Mouse (Mus musculus) neutrophil, adult 5-6 weeks (primary cell): ENCODE results near the gene Ckmt2. TPM values are rescaled to one million over a fixed set of nuclear protein-coding genes. Genes with fewer than 3 reads are reported as not detected.
A peak's percentile ranks its signal among the peaks of the same experiment; 100 is the strongest.

Experiments
- ATAC-seq: fragments of 151-379, 151-347 bp; 2 replicates; pipeline ENCODE4 v1.8.0; 2017; ENCODE audit warnings: mild to moderate bottlenecking, moderate TSS enrichment; ENCODE audit not compliant: insufficient number of reproducible peaks, poor library complexity, low FRiP score, severe bottlenecking; ENCODE audit errors: extremely low read depth
- total RNA-seq: library from RNA; stranded (forward); fragments of 200-1000 nt; gene quantifications from 2 replicates; pipeline ENCODE4 v1.2.3, GENCODE M21; 2017

Gene Ckmt2
- total RNA-seq = not detected in 2 replicates

- ATAC-seq = no peak
Measured at GRCm38 (mm10) chr13:91876741-91877349, at the start of gene Ckmt2. Gene Ckmt2, minus strand, starts transcription at chr13:91876885.

GRCm38 (mm10) chr13:91921010-91921409 lies 44.3 kb upstream of the Ckmt2 start:
- ATAC-seq = no peak

GRCm38 (mm10) chr13:91918764-91919163 lies 42.1 kb upstream of the Ckmt2 start:
- no peak for ATAC-seq

- ATAC-seq = no peak
Measured at GRCm38 (mm10) chr13:91917835-91918234, 41.1 kb upstream of the Ckmt2 start.

GRCm38 (mm10) chr13:91916308-91916707 lies 39.6 kb upstream of the Ckmt2 start:
- ATAC-seq = no peak

- ATAC-seq = no peak
Measured at GRCm38 (mm10) chr13:91915582-91916239, 39.0 kb upstream of the Ckmt2 start.

- ATAC-seq = no peak
Measured at GRCm38 (mm10) chr13:91915192-91915581, 38.5 kb upstream of the Ckmt2 start.

- ATAC-seq = no peak
Measured at GRCm38 (mm10) chr13:91911652-91912051, 35.0 kb upstream of the Ckmt2 start.

- no peak for ATAC-seq
Measured at GRCm38 (mm10) chr13:91911211-91911610, 34.5 kb upstream of the Ckmt2 start.

GRCm38 (mm10) chr13:91908202-91908980 lies 31.7 kb upstream of the Ckmt2 start:
- peak; percentile 71; the same call in 1 of the 2 replicates for ATAC-seq

GRCm38 (mm10) chr13:91906338-91906737 lies 29.7 kb upstream of the Ckmt2 start:
- no peak for ATAC-seq

- ATAC-seq = no peak
Measured at GRCm38 (mm10) chr13:91896476-91896875, 19.8 kb upstream of the Ckmt2 start.

GRCm38 (mm10) chr13:91893132-91893531 lies 16.4 kb upstream of the Ckmt2 start:
- ATAC-seq = no peak

GRCm38 (mm10) chr13:91890031-91890619 lies 13.4 kb upstream of the Ckmt2 start:
- ATAC-seq = no peak

- ATAC-seq = no peak
Measured at GRCm38 (mm10) chr13:91884714-91885386, 8.2 kb upstream of the Ckmt2 start.

GRCm38 (mm10) chr13:91881837-91882480 lies 5.3 kb upstream of the Ckmt2 start:
- ATAC-seq = no peak

- ATAC-seq = no peak
Measured at GRCm38 (mm10) chr13:91880256-91880655, 3.6 kb upstream of the Ckmt2 start.

GRCm38 (mm10) chr13:91877996-91878395 lies 1.3 kb upstream of the Ckmt2 start:
- ATAC-seq = no peak

- ATAC-seq = no peak
Measured at GRCm38 (mm10) chr13:91877350-91877749, 665 bp upstream of the Ckmt2 start.
